Mouse (Mus musculus) intestine, postnatal 0 days (tissue): ENCODE data around the gene Hif1an. TPM values are rescaled to one million over a fixed set of nuclear protein-coding genes. Genes with fewer than 3 reads are reported as not detected.

Experiments used
- ATAC-seq: fragments of 200-750 bp; cut with Nextera tagmentation; 2 replicates; pipeline ENCODE4 v1.8.0; 2017; ENCODE audit warnings: mild to moderate bottlenecking, moderate TSS enrichment, moderate library complexity
- H3K27ac ChIP-seq: fragments of 300-500 bp; sonication (generic); 2 replicates; pipeline ENCODE4 v1.5.1; 2014; ENCODE audit warnings: mild to moderate bottlenecking, low read depth, low read length, moderate library complexity
- H3K27me3 ChIP-seq: fragments of 300-500 bp; sonication (generic); replicated peaks from 2 replicates; pipeline ENCODE4 v1.6.1; 2014; ENCODE audit warnings: low read length, mixed read lengths; ENCODE audit not compliant: control insufficient read depth, insufficient read depth
- H3K36me3 ChIP-seq: fragments of 300-500 bp; sonication (generic); 2 replicates; pipeline ENCODE4 v1.6.1; 2014; ENCODE audit warnings: mild to moderate bottlenecking, moderate library complexity; ENCODE audit not compliant: control insufficient read depth, insufficient read depth
- H3K4me1 ChIP-seq: fragments of 300-500 bp; sonication (generic); replicated peaks from 2 replicates; pipeline ENCODE4 v1.6.1; 2014; ENCODE audit warnings: antibody characterized with exemption, low read length, mixed read lengths; ENCODE audit not compliant: control insufficient read depth, insufficient read depth
- H3K4me2 ChIP-seq: fragments of 300-500 bp; sonication (generic); replicated peaks from 2 replicates; pipeline ENCODE4 v1.6.1; 2014; ENCODE audit warnings: low read depth, mild to moderate bottlenecking, moderate library complexity
- H3K4me3 ChIP-seq: fragments of 300-500 bp; sonication (generic); 2 replicates; pipeline ENCODE4 v1.5.1; 2014; ENCODE audit warnings: low read depth, low read length
- H3K9ac ChIP-seq: fragments of 300-500 bp; sonication (generic); 2 replicates; pipeline ENCODE4 v1.6.1; 2014; ENCODE audit warnings: mild to moderate bottlenecking, low read depth, low read length
- H3K9me3 ChIP-seq: fragments of 300-500 bp; sonication (generic); 2 replicates; pipeline ENCODE4 v1.6.1; 2016; ENCODE audit warnings: mixed run types; ENCODE audit not compliant: control insufficient read depth
- CTCF ChIP-seq: sonication (generic); IDR thresholded peaks from 2 replicates; pipeline ENCODE4 v1.5.1; 2016; ENCODE audit warnings: low read depth, mild to moderate bottlenecking, control low read depth, antibody characterized with exemption, moderate library complexity
- WGBS: fragments of 180-500 bp; shearing (Covaris S2); extraction: QIAGEN DNeasy Blood & Tissue Kit; methylation state at CpG from one replicate; pipeline ENCODE4 v1.1.7; 2014; 5-methylcytosine and 5-hydroxymethylcytosine counted together
- polyA plus RNA-seq: library from polyadenylated mRNA; unstranded; fragments of >200 nt; fragmentation: Nextera tagmentation; extraction: Ambion mirVana; gene quantifications from 2 replicates; pipeline ENCODE4 v1.2.1, GENCODE M21; 2015

Hif1an gene
- polyA plus RNA-seq, 1 experiment from 2014 or later = 15.6 TPM

- Histone ChIP-seq H3K4me3 (peak overlapping the region; percentile 76), H3K4me1 (no peaks in the 10 kb centered on the region), H3K27ac (peak overlapping the region; percentile 43; the same call in 1 of the 2 replicates), H3K9ac (peak overlapping the region; percentile 92), H3K27me3 (no peaks in the 10 kb centered on the region), H3K36me3 (peaks cover 32% of the 10 kb centered on the region), H3K9me3 (no peaks in the 10 kb centered on the region), H3K4me2 (peak overlapping the region; percentile 79)
- 2% methylated on average over 8 of the region's 8 CpGs for WGBS
- peak; percentile 17; the same call in 1 of the 2 replicates for ATAC-seq
- TF ChIP-seq CTCF = no peak
Observed at GRCm38 (mm10) chr19:44554490-44554860, 8.2 kb upstream of the Hif1an start.

DNA sequence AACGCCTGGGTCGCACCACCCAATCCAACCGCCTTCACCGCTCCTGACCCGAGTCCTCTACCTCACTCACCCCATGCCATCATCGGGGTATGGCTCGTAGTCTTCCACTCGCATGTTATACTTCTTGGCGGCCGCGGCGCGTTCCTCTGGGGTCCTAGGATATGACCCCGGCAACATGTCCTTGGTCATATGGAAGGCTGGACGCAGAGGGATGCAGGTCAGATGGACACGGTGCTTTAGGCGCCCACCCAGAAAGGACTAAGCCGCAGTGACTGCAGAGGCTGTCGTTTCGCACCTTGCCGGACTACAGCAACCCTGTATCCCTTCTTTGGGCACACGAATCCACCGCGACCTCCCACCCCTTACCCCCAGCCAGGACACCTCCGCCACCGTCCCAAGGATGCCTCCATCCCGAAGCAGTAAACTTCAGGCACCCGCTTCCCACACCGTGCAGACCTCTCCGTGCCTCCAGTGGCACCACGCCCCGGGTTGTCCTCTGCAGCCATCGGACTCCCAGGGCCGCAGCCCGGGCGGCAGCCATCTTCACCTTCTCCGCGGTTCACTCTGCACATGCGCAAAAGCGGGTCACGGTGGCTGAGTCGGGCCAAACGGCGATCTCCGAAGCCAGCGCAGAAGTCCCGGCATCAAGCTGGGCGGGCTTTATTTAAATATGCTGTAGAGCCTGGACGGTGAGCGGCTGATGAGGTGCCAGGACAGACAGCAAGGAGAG, 7.6 kb upstream of the Hif1an start, which contains the start of gene Ndufb8:
Gene Ndufb8 (minus strand): TSS at position 580 of the 730 bp plus-strand sequence.
- under 1% methylated on average over 50 of the region's 50 CpGs for WGBS

DNA sequence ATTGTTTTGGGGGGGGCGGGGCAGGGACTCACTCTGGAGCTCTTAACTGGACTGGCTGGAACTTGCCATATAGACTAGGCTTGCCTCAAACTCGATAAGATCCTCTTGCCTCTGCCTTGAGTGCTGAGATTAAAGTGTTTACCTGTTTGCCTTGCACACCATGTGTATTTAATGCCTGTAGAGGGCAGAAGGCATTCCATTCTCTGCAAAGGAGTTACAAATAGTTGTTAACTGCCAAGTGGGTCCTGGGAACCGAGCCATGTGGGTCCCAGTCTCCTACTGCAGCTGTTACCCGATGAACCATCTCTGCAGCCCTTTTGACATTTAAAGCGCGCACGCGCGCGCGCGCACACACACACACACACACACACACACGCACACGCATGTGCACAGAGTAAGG, 1.4 kb downstream of the Hif1an start:
- Histone ChIP-seq H3K27ac (no peak overlapping the region), H3K27me3 (no peaks in the 10 kb centered on the region), H3K9ac (no peak overlapping the region), H3K4me3 (no peak overlapping the region), H3K4me1 (0 out of 2 replicates have a peak, but pooled peaks cover 9% of the 10 kb centered on the region), H3K36me3 (peaks cover 37% of the 10 kb centered on the region), H3K4me2 (peak overlapping the region; percentile 74), H3K9me3 (no peaks in the 10 kb centered on the region)
- no peak for ATAC-seq
- no peak for TF ChIP-seq CTCF
- WGBS = 87% methylated on average over 14 of the region's 14 CpGs

More for the DNA sequence above, 7.6 kb upstream of the Hif1an start, which contains the start of gene Ndufb8:
- peak within 1 kb of the TSS; percentile 43 for H3K27ac ChIP-seq
- peak within 1 kb of the TSS; percentile 92 for H3K9ac ChIP-seq
- peak within 1 kb of the TSS; percentile 79 for H3K4me2 ChIP-seq
- no peaks in the 10 kb centered on the region for H3K27me3 ChIP-seq
- H3K9me3 ChIP-seq = no peaks in the 10 kb centered on the region
- no peak for TF ChIP-seq CTCF
- H3K36me3 ChIP-seq = peaks cover 27% of the 10 kb centered on the region
- H3K4me1 ChIP-seq = no peaks in the 10 kb centered on the region
- peak; percentile 88 for ATAC-seq
- peak within 1 kb of the TSS; percentile 76 for H3K4me3 ChIP-seq

DNA sequence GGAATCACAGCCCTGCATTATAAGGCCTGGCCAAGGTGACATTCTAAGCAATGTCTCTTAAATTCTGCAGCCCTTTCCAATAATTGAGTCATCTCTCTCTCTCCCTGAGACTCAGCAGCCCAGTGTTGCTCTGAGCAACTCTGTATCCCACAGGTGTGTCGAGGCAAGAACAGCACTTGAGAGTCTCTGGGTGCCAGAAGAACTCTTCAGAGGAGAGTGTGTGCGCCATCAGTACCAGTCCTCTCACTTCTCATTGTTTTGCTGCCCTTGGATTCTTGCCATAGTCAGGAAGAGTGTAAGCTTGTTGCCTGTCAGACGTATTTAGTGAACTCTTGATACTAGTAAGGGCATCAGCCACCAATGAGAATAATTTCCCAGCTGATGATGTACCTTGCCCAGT, 5.1 kb downstream of the Hif1an start:
- 77% methylated on average over 3 of the region's 3 CpGs for WGBS
- 0 out of 2 replicates have a peak, but pooled peaks cover 9% of the 10 kb centered on the region for H3K4me1 ChIP-seq
- no peak overlapping the region for H3K4me2 ChIP-seq
- no peak overlapping the region for H3K4me3 ChIP-seq
- TF ChIP-seq CTCF = no peak
- no peaks in the 10 kb centered on the region for H3K9me3 ChIP-seq
- no peak for ATAC-seq
- H3K9ac ChIP-seq = no peak overlapping the region
- no peaks in the 10 kb centered on the region for H3K27me3 ChIP-seq
- H3K27ac ChIP-seq = no peak overlapping the region
- peaks cover 74% of the 10 kb centered on the region for H3K36me3 ChIP-seq

DNA sequence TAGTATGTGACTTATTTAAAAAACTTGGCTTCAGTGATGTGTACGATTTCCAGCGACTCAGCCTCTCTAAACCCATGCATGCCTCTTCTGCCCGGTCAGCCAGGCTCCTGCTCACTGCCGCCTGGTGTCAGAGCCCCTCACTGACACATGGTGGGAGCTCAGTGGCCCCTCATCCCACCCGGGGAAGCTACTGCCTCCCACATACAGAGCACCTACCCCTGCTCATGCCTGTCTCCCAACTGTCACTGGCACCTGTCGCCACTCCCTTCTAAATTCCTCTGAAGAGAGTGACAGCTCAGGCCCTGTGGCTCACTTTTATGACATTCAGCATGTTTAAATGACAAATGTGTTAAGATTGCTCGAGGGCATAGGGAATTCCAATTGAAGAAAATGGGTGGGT, 13.6 kb downstream of the Hif1an start:
- Histone ChIP-seq H3K9me3 (no peaks in the 10 kb centered on the region), H3K27me3 (no peaks in the 10 kb centered on the region), H3K4me3 (no peak overlapping the region), H3K4me2 (no peak overlapping the region), H3K4me1 (no peaks in the 10 kb centered on the region), H3K36me3 (peaks cover 34% of the 10 kb centered on the region), H3K9ac (no peak overlapping the region), H3K27ac (no peak overlapping the region)
- no peak for TF ChIP-seq CTCF
- no peak for ATAC-seq
- 63% methylated on average over 7 of the region's 7 CpGs for WGBS

GRCm38 (mm10) chr19:44578038-44578437, 15.4 kb downstream of the Hif1an start:
- Histone ChIP-seq H3K4me3 (no peak overlapping the region), H3K9ac (no peak overlapping the region), H3K4me1 (no peaks in the 10 kb centered on the region), H3K27ac (no peak overlapping the region), H3K27me3 (no peaks in the 10 kb centered on the region), H3K36me3 (peaks cover 16% of the 10 kb centered on the region), H3K4me2 (no peak overlapping the region), H3K9me3 (no peaks in the 10 kb centered on the region)
- WGBS = 67% methylated on average over 1 of the region's 1 CpGs
- no peak for TF ChIP-seq CTCF
- ATAC-seq = no peak
